Mouse (Mus musculus) stomach, postnatal 0 days (tissue): ENCODE measurements around the gene Rapgef6. TPM values are rescaled to one million over a fixed set of nuclear protein-coding genes. Genes with fewer than 3 reads are reported as not detected.

Source experiments
- ATAC-seq: fragments of 200-750 bp; cut with Nextera tagmentation; 2 replicates; pipeline ENCODE4 v1.8.0; 2017; ENCODE audit not compliant: low FRiP score, low TSS enrichment
- DNase-seq: peaks from one replicate; pipeline ENCODE4 v3.0.0-alpha.2; 2016; ENCODE audit warnings: low spot score
- H3K27ac ChIP-seq: fragments of 300-500 bp; sonication (generic); replicated peaks from 2 replicates; pipeline ENCODE4 v1.5.1; 2014; ENCODE audit warnings: mild to moderate bottlenecking, control low read depth
- H3K27me3 ChIP-seq: fragments of 300-500 bp; sonication (generic); 2 replicates; pipeline ENCODE4 v1.6.1; 2014; ENCODE audit warnings: low read length; ENCODE audit not compliant: control insufficient read depth, insufficient read depth
- H3K36me3 ChIP-seq: fragments of 300-500 bp; sonication (generic); 2 replicates; pipeline ENCODE4 v1.6.1; 2014; ENCODE audit warnings: low read length, mixed read lengths; ENCODE audit not compliant: control insufficient read depth, insufficient read depth
- H3K4me1 ChIP-seq: fragments of 300-500 bp; sonication (generic); replicated peaks from 2 replicates; pipeline ENCODE4 v1.6.1; 2014; ENCODE audit warnings: antibody characterized with exemption; ENCODE audit not compliant: control insufficient read depth, insufficient read depth
- H3K4me2 ChIP-seq: fragments of 300-500 bp; sonication (generic); replicated peaks from 2 replicates; pipeline ENCODE4 v1.6.1; 2014; ENCODE audit warnings: low read depth, mild to moderate bottlenecking, control low read depth, moderate library complexity
- H3K4me3 ChIP-seq: fragments of 300-500 bp; sonication (generic); 2 replicates; pipeline ENCODE4 v1.5.1; 2014; ENCODE audit warnings: low read depth, low read length, control low read depth
- H3K9ac ChIP-seq: fragments of 300-500 bp; sonication (generic); 2 replicates; pipeline ENCODE4 v1.6.1; 2014; ENCODE audit warnings: mild to moderate bottlenecking, low read length, control low read depth, mixed read lengths
- H3K9me3 ChIP-seq: fragments of 300-500 bp; sonication (generic); 2 replicates; pipeline ENCODE4 v1.6.1; 2016; ENCODE audit warnings: low read length; ENCODE audit not compliant: control insufficient read depth
- CTCF ChIP-seq: IDR thresholded peaks from 2 replicates; pipeline ENCODE4 v1.5.1; 2016; ENCODE audit warnings: antibody characterized with exemption, low read depth, mild to moderate bottlenecking, moderate library complexity
- EP300 ChIP-seq: optimal IDR thresholded peaks from 2 replicates; pipeline ENCODE3; 2016; ENCODE audit warnings: antibody characterized with exemption
- WGBS: fragments of 180-500 bp; shearing (Covaris S2); extraction: QIAGEN DNeasy Blood & Tissue Kit; methylation state at CpG from one replicate; pipeline ENCODE4 v1.1.7; 2014; 5-methylcytosine and 5-hydroxymethylcytosine counted together
- polyA plus RNA-seq: library from polyadenylated mRNA; unstranded; fragments of >200 nt; fragmentation: Nextera tagmentation; extraction: Ambion mirVana; gene quantifications from 2 replicates; pipeline ENCODE4 v1.2.1, GENCODE M21; 2015

The Rapgef6 gene
- polyA plus RNA-seq, result 12.5 and 17.0 TPM in 2 replicates

- peak; percentile 98 for ATAC-seq
- no peaks in the 10 kb centered on the region for H3K27me3 ChIP-seq
- TF ChIP-seq EP300 (no peak), CTCF (no peak)
- H3K9ac ChIP-seq, result peak within 1 kb of the TSS; percentile 96
- H3K4me2 ChIP-seq, result peak within 1 kb of the TSS; percentile 69
- under 1% methylated on average over 73 of the region's 73 CpGs for WGBS
- no peaks in the 10 kb centered on the region for H3K36me3 ChIP-seq
- H3K4me3 ChIP-seq, result peak within 1 kb of the TSS; percentile 88
- H3K9me3 ChIP-seq, result no peaks in the 10 kb centered on the region
- peak; percentile 100 for DNase-seq
- no peaks in the 10 kb centered on the region; the same call in 1 of the 2 replicates for H3K4me1 ChIP-seq
- peak within 1 kb of the TSS; percentile 97 for H3K27ac ChIP-seq
Measured at GRCm38 (mm10) chr11:54522529-54523430, at the start of gene Rapgef6. TSS of gene Rapgef6 (plus strand) at chr11:54522847.

DNA sequence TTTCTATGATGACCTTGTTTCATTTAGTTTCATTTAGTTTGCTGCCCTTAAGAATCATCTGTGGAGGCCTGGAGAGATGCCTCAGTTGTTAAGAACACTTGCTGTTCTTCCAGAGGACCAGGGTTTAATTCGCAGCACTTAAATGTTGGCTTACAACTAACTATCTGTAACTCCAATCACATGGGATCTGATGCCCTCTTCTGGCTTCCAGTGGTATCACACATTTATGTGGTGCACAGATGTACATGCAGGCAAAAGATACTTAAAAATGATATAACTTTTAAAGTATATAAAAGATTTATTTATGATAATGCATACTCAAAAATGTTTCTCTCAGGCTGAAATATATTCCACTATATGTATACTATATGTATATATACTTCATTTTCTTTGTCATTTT is 44.2 kb upstream of the Rapgef6 start:
- DNase-seq, result no peak
- peak; percentile 70 for TF ChIP-seq CTCF
- TF ChIP-seq EP300, result no peak
- Histone ChIP-seq H3K27me3 (no peaks in the 10 kb centered on the region), H3K9me3 (no peaks in the 10 kb centered on the region), H3K27ac (no peak overlapping the region), H3K4me3 (no peak overlapping the region), H3K4me1 (no peaks in the 10 kb centered on the region), H3K36me3 (peaks cover 4% of the 10 kb centered on the region), H3K9ac (no peak overlapping the region), H3K4me2 (no peak overlapping the region)
- 97% methylated on average over 1 of the region's 1 CpGs for WGBS
- no peak for ATAC-seq

DNA sequence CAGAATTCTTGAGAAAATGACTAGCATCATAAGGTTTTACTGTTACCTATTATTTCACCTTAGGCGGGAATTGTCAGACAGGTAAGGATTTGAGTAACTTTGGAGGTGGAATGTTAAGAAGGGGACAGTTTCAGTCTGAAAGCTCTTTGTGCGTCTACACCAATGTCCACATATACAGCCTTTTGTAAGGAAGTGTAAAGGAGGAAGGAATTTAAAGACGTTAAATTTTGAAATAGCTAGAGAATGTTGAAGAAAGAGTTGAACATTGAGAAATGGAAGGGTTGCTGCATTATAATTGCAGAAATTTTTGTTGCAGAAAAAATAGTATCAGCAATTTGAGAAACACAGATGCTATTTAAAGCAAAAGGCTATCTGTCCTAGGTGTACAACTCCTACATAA is 36.6 kb upstream of the Rapgef6 start:
- Histone ChIP-seq H3K4me3 (no peak overlapping the region), H3K9ac (no peak overlapping the region), H3K36me3 (peaks cover under 1% of the 10 kb centered on the region; the same call in 1 of the 2 replicates), H3K9me3 (no peaks in the 10 kb centered on the region), H3K27ac (no peak overlapping the region), H3K4me1 (no peaks in the 10 kb centered on the region), H3K4me2 (no peak overlapping the region), H3K27me3 (no peaks in the 10 kb centered on the region)
- DNase-seq, result no peak
- WGBS, result 82% methylated on average over 3 of the region's 3 CpGs
- TF ChIP-seq EP300 (no peak), CTCF (no peak)
- ATAC-seq, result no peak

DNA sequence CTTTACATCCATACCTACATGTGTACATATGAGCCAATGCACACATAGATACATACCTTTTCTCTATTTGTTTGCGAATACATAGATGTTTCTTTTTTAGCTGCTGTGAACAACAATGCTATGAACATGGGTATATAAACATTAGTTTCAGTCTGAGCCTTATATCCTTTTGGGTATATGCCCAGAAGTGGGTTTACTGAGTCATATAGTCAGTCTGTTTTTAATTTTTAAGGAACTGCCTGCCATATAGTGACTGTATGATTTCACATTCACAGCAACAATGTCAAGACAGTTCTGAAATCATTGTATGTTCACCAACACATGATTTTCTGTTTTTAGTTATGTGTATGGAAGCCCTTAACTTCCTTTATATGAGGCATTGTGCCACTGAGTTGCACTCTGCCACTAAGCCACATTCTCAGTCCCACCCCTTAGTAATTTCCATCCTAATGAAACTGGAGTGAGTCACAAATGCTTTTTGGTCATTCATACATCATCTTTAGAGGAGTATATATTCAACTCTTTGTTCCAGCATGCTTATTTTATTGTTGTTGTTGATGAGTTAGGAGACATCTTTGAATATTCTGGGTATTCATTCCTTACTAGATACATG is 30.6 kb upstream of the Rapgef6 start:
- Histone ChIP-seq H3K27ac (no peak overlapping the region), H3K4me3 (no peak overlapping the region), H3K9me3 (no peaks in the 10 kb centered on the region), H3K4me1 (no peaks in the 10 kb centered on the region), H3K4me2 (no peak overlapping the region), H3K27me3 (no peaks in the 10 kb centered on the region), H3K36me3 (peaks cover 2% of the 10 kb centered on the region; the same call in 1 of the 2 replicates), H3K9ac (no peak overlapping the region)
- no peak for TF ChIP-seq EP300
- no peak for TF ChIP-seq CTCF
- DNase-seq (no peak), ATAC-seq (no peak)
- 93% methylated on average over 1 of the region's 1 CpGs for WGBS

DNA sequence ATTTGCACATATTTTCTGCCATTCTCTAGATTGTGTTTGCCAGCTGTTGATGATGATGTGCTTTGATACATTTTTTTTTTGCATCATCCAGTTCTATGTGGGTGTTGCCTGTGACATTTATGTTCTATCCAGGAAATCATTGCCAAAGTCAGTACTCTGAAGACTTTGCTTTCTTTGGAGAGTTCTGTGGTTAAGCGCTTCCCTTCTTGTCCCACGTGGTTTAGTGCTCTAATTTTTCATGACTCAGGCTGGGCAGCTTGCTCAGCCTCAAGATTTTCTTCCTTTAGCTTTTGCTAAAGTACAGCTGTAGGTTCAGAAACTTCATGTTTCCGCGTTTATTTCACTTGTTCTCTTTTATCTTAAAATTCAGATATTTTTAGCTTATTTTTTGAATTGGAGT is 30.1 kb upstream of the Rapgef6 start:
- TF ChIP-seq EP300 (no peak), CTCF (no peak)
- no peaks in the 10 kb centered on the region for H3K4me1 ChIP-seq
- ATAC-seq (no peak), DNase-seq (no peak)
- no peak overlapping the region for H3K27ac ChIP-seq
- WGBS, result 69% methylated on average over 4 of the region's 4 CpGs
- H3K4me2 ChIP-seq, result no peak overlapping the region
- H3K36me3 ChIP-seq, result peaks cover 2% of the 10 kb centered on the region; the same call in 1 of the 2 replicates
- no peaks in the 10 kb centered on the region for H3K27me3 ChIP-seq
- no peak overlapping the region for H3K4me3 ChIP-seq
- H3K9me3 ChIP-seq, result no peaks in the 10 kb centered on the region
- no peak overlapping the region for H3K9ac ChIP-seq
